Mouse (Mus musculus): ENCODE data around the gene Npm3. TPM values are rescaled to one million over a fixed set of nuclear protein-coding genes. Genes with fewer than 3 reads are reported as not detected.

The Npm3 gene
- polyA plus RNA-seq, 1 experiment = not detected

GRCm38 (mm10) chr19:45775486-45775885 lies 26.1 kb upstream of the Npm3 start:
- Histone ChIP-seq H3K4me1 (ENCODE audit: control insufficient read depth, insufficient read depth, low read length) (peaks cover 9% of the 10 kb centered on the region), H3K27ac (ENCODE audit: insufficient read depth, low read depth, low read length) (no peak overlapping the region), H3K4me3 (ENCODE audit: insufficient read depth, low read depth, low read length) (no peak overlapping the region)
- WGBS = 57% methylated on average over 2 of the region's 2 CpGs
- TF ChIP-seq POLR2A (IDR thresholded peaks at IDR 0.05; ENCODE audit: insufficient read depth, low read depth, low read length) (no peak), CTCF (IDR thresholded peaks at IDR 0.05; ENCODE audit: insufficient read depth, low read depth, low read length) (no peak)

- TF ChIP-seq POLR2A (IDR thresholded peaks at IDR 0.05; ENCODE audit: insufficient read depth, low read depth, low read length) = no peak
- TF ChIP-seq CTCF (IDR thresholded peaks at IDR 0.05; ENCODE audit: insufficient read depth, low read depth, low read length) = no peak
- WGBS = 78% methylated on average over 5 of the region's 5 CpGs
- Histone ChIP-seq H3K4me1 (ENCODE audit: control insufficient read depth, insufficient read depth, low read length) (no peaks in the 10 kb centered on the region), H3K27ac (ENCODE audit: insufficient read depth, low read depth, low read length) (no peak overlapping the region), H3K4me3 (ENCODE audit: insufficient read depth, low read depth, low read length) (no peak overlapping the region)
These were observed 22.1 kb upstream of the Npm3 start for GRCm38 (mm10) chr19:45771501-45771900.

GRCm38 (mm10) chr19:45760810-45761209 lies 11.4 kb upstream of the Npm3 start:
- Histone ChIP-seq H3K4me1 (ENCODE audit: control insufficient read depth, insufficient read depth, low read length) (no peaks in the 10 kb centered on the region), H3K27ac (ENCODE audit: insufficient read depth, low read depth, low read length) (no peak overlapping the region), H3K4me3 (ENCODE audit: insufficient read depth, low read depth, low read length) (no peak overlapping the region)
- no peak for TF ChIP-seq CTCF (IDR thresholded peaks at IDR 0.05; ENCODE audit: insufficient read depth, low read depth, low read length)
- TF ChIP-seq POLR2A (IDR thresholded peaks at IDR 0.05; ENCODE audit: insufficient read depth, low read depth, low read length) = no peak
- 80% methylated on average over 3 of the region's 3 CpGs for WGBS

DNA sequence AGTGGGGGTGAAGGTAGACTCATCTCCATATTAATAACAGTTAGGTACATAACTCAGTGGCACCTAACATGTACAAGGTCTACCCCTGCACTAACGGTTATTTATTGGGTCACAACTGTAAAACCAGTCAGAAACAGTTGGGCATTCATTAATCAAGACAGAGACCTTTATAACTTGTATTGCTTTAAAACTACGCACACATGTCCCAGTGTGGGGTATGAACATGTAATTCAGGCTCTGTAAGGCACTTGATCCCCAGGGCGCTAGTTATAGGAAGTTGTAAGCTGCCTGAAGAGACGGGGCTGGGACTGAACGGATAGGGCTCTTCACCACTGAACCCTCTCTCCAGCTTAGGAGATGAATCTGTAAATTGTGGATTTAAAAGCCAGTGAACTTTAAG lies 9.3 kb upstream of the Npm3 start:
- Histone ChIP-seq H3K27ac (ENCODE audit: insufficient read depth, low read depth, low read length) (no peak overlapping the region), H3K4me3 (ENCODE audit: insufficient read depth, low read depth, low read length) (no peak overlapping the region), H3K4me1 (ENCODE audit: control insufficient read depth, insufficient read depth, low read length) (no peaks in the 10 kb centered on the region)
- TF ChIP-seq POLR2A (IDR thresholded peaks at IDR 0.05; ENCODE audit: insufficient read depth, low read depth, low read length) = no peak
- TF ChIP-seq CTCF (IDR thresholded peaks at IDR 0.05; ENCODE audit: insufficient read depth, low read depth, low read length) = no peak
- 83% methylated on average over 5 of the region's 5 CpGs for WGBS

DNA sequence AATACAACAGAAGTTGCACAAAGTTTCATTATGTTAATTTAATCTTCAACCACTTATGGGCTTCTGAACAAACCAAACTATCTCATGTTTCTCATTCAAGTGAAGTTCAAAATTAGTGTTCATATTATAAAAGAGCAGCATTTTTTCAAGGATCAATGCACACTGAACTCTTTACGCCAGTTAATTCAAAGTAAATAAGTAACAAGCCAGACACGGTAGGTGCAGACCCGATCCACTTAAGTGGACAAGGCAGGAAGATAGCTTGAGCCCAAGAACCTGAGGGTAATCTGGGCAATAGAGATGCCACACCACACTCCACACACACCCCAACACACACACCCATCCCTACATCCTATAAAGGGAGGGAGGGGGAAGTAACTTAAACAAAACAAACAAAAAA lies 4.2 kb upstream of the Npm3 start:
- TF ChIP-seq CTCF (IDR thresholded peaks at IDR 0.05; ENCODE audit: insufficient read depth, low read depth, low read length) = no peak
- TF ChIP-seq POLR2A (IDR thresholded peaks at IDR 0.05; ENCODE audit: insufficient read depth, low read depth, low read length) = no peak
- Histone ChIP-seq H3K4me1 (ENCODE audit: control insufficient read depth, insufficient read depth, low read length) (peaks cover 5% of the 10 kb centered on the region; the same call in 1 of the 2 replicates), H3K4me3 (ENCODE audit: insufficient read depth, low read depth, low read length) (no peak overlapping the region), H3K27ac (ENCODE audit: insufficient read depth, low read depth, low read length) (no peak overlapping the region)
- 96% methylated on average over 3 of the region's 3 CpGs for WGBS

GRCm38 (mm10) chr19:45751881-45752280 lies 2.5 kb upstream of the Npm3 start:
- Histone ChIP-seq H3K4me3 (ENCODE audit: insufficient read depth, low read depth, low read length) (no peak overlapping the region), H3K4me1 (ENCODE audit: control insufficient read depth, insufficient read depth, low read length) (peaks cover 12% of the 10 kb centered on the region; the same call in 1 of the 2 replicates), H3K27ac (ENCODE audit: insufficient read depth, low read depth, low read length) (no peak overlapping the region)
- 89% methylated on average over 7 of the region's 7 CpGs for WGBS
- TF ChIP-seq CTCF (IDR thresholded peaks at IDR 0.05; ENCODE audit: insufficient read depth, low read depth, low read length) (no peak), POLR2A (IDR thresholded peaks at IDR 0.05; ENCODE audit: insufficient read depth, low read depth, low read length) (no peak)

- Histone ChIP-seq H3K4me3 (ENCODE audit: insufficient read depth, low read depth, low read length) (peak overlapping the region; percentile 80), H3K4me1 (ENCODE audit: control insufficient read depth, insufficient read depth, low read length) (peaks cover 12% of the 10 kb centered on the region; the same call in 1 of the 2 replicates), H3K27ac (ENCODE audit: insufficient read depth, low read depth, low read length) (no peak overlapping the region)
- 4% methylated on average over 33 of the region's 33 CpGs for WGBS
- TF ChIP-seq CTCF (IDR thresholded peaks at IDR 0.05; ENCODE audit: insufficient read depth, low read depth, low read length) = no peak
- TF ChIP-seq POLR2A (IDR thresholded peaks at IDR 0.05; ENCODE audit: insufficient read depth, low read depth, low read length) = no peak
These were observed 624 bp downstream of the Npm3 start for GRCm38 (mm10) chr19:45748691-45749242.

GRCm38 (mm10) chr19:45748206-45748605 lies 1.2 kb downstream of the Npm3 start:
- Histone ChIP-seq H3K4me3 (ENCODE audit: insufficient read depth, low read depth, low read length) (peak overlapping the region; percentile 80; the same call in 1 of the 2 replicates), H3K27ac (ENCODE audit: insufficient read depth, low read depth, low read length) (no peak overlapping the region), H3K4me1 (ENCODE audit: control insufficient read depth, insufficient read depth, low read length) (peaks cover 12% of the 10 kb centered on the region; the same call in 1 of the 2 replicates)
- TF ChIP-seq CTCF (IDR thresholded peaks at IDR 0.05; ENCODE audit: insufficient read depth, low read depth, low read length) (no peak), POLR2A (IDR thresholded peaks at IDR 0.05; ENCODE audit: insufficient read depth, low read depth, low read length) (no peak)
- WGBS = 65% methylated on average over 9 of the region's 9 CpGs

DNA sequence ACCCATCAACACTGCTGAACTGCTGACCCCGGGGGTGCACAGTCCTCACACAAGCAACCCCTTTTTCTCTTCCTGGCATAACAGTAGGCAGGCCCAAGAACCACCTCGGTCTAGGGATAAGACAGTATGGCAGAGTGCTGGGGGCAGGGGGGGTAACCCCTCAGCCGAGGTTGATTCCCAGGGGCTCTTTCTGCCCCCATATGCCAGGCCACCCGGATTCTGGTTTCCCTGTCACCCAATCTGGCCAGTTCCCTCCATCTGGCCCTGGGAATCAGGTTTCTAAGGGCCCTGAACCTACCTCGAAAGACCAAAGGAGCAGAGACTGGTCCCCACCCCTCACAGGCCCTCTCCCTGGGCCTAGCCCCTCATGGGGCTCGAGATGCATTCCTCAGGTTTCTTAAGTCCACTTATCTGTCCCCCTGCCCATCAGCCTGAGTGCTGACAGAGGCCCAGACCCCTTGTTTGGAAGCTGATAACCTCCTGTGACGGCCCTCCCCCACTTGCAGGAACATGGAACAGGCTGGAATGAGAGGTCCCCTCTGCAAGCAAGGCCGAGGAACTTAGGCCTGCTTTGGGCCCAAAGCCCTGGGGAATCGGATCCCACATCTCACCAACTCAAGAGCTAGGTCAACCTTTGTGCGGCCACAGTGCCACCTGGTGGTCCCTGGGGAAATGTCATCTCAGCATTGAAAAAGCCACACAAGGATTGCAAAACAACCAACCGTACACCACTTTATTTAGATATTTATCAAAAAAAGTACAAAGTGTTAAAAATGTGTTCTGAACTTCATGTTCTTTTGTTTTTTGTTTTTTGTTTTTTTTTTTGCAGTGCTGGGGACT lies 2.1 kb downstream of the Npm3 start:
- Histone ChIP-seq H3K4me1 (ENCODE audit: control insufficient read depth, insufficient read depth, low read length) (peaks cover 16% of the 10 kb centered on the region; the same call in 1 of the 2 replicates), H3K27ac (ENCODE audit: insufficient read depth, low read depth, low read length) (no peak overlapping the region), H3K4me3 (ENCODE audit: insufficient read depth, low read depth, low read length) (no peak overlapping the region)
- TF ChIP-seq POLR2A (IDR thresholded peaks at IDR 0.05; ENCODE audit: insufficient read depth, low read depth, low read length) (no peak), CTCF (IDR thresholded peaks at IDR 0.05; ENCODE audit: insufficient read depth, low read depth, low read length) (peak; percentile 60)
- WGBS = 44% methylated on average over 11 of the region's 11 CpGs

Data from olfactory bulb, adult 2 months (tissue).